Mouse (Mus musculus) lung, adult 2 months (tissue): ENCODE measurements around the gene Tdgf1. TPM values are rescaled to one million over a fixed set of nuclear protein-coding genes. Genes with fewer than 3 reads are reported as not detected.

Source experiments
- DNase-seq: peaks from one replicate; pipeline ENCODE4 v3.0.0; 2022
- H3K4me1 ChIP-seq: fragments of 200-500 bp; 2 replicates; pipeline ENCODE4 v1.6.1; 2011; ENCODE audit warnings: low read length; ENCODE audit not compliant: control insufficient read depth, insufficient read depth
- H3K4me3 ChIP-seq: fragments of 200-500 bp; replicated peaks from 2 replicates; pipeline ENCODE3; 2011; ENCODE audit warnings: low read depth, mild to moderate bottlenecking, control low read depth, low read length; ENCODE audit errors: extremely low read depth
- CTCF ChIP-seq: fragments of 200-500 bp; IDR thresholded peaks from 2 replicates; pipeline ENCODE4 v1.5.1; 2011; ENCODE audit warnings: mild to moderate bottlenecking, low read length, control low read depth; ENCODE audit not compliant: insufficient read depth
- POLR2A ChIP-seq: fragments of 200-500 bp; IDR thresholded peaks from 2 replicates; pipeline ENCODE4 v1.6.1; 2011; ENCODE audit warnings: low read depth, mild to moderate bottlenecking, control low read depth, low read length, borderline replicate concordance; ENCODE audit errors: extremely low read depth
- WGBS: fragments of 180-500 bp; shearing (Covaris S2); methylation state at CpG from one replicate; pipeline ENCODE4 v1.1.7; 2018; 5-methylcytosine and 5-hydroxymethylcytosine counted together
- polyA plus RNA-seq: library from polyadenylated mRNA; depleted of rRNA; stranded (reverse); fragments of >200 nt; gene quantifications from 2 replicates; pipeline ENCODE4 v1.2.3, GENCODE M21; 2012

Gene Tdgf1
- polyA plus RNA-seq, 1 experiment = 1.0 TPM

DNA sequence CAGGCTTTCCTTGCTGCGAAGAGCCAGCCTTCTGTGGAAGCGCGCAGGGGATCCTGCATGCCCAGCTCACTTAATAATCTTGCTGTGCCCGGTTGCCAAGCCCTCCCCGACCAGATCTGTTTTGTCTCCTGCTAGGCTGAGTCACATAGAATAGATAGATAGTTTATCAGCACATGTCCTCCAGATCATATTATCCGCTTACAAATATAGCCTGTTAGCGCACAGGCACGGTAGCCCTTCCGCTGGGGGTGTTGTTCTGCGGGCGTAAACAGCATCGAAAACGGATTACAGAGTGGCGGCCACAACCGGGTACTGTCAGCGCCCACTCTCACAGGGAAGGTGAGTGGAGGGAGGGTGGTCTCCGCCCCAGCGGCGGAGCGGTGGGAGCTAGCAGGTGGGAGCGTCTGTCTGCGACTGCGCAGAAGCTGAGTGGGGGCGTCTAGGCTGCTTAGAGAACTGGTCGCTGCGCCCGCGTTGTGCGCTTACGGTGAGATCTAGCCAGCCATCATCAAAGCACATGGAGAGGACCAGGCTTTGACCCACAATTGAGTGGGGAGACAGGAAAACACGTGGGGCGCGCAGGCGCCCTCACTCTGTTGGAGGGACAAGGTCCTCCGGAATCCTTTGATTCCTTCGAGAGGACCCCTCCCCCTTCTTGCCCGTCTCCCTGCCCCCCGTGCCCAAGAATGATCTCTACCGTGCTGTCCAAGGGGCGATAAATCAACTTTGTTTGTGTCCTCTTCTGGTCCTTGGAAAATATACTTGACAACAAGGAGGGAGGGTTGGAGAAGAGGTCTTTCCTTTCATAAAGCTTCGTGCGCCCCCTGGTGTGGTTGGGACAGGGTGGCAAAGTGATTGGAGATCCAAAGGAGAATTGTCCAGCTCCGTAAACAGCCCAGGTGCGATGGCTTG is 7.8 kb upstream of the Tdgf1 start:
- 1% methylated on average over 44 of the region's 44 CpGs for WGBS
- no peaks in the 10 kb centered on the region for H3K4me1 ChIP-seq
- TF ChIP-seq POLR2A (no peak), CTCF (peak; percentile 70)

DNA sequence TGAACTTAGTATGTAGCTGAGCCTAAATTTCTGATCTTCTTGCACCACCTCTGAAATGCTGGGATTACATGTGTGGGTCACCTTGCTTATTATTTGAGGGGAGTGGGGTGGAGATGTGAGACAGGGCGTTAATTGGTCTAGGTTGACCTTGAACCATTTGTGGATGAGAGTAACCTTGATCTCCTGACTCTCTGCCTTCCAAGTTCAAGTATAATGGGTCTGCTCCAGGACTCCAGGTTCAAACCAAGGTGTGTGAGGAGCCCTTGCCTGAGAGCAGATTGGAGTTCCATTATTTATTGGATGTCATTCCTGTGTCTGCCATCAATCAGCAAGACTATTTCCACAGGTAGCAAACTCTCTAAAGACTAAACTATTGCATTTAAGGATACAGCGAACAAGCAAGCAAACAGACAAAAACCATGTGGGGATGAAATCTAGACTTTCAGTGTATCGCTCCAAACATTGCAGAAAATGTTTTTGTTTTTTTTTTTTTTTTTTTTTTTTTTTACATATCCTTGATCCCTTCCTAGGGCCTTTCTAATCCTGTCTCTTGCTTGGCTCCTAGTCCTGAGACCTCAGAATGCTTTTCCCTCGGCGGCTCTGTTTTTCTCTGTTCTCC is 7.1 kb upstream of the Tdgf1 start:
- no peak overlapping the region for H3K4me3 ChIP-seq

More for the DNA sequence above, 7.8 kb upstream of the Tdgf1 start:
- DNase-seq = peak; percentile 49
- peak overlapping the region; percentile 71 for H3K4me3 ChIP-seq

DNA sequence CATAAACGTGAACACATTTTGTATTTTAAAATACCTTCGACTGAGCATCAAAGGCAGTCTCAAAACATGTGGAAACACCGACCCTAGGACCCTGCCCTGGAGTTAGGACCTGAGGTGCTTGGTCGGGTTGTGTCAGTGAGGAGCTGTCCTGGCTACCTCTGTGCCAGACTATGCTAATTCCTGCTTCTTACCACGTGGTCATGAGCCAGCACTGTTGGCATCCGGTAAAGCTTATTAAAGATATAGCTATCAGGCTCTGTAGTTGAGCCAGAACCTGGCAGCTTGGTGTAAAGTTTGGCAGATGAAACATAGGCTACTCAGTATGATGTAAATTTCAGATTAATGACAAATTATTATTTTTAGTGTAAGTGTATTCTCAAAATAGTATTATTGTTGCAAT is 6.4 kb upstream of the Tdgf1 start:
- H3K4me3 ChIP-seq = no peak overlapping the region
- 59% methylated on average over 6 of the region's 6 CpGs for WGBS
- DNase-seq = no peak
- H3K4me1 ChIP-seq = no peaks in the 10 kb centered on the region
- TF ChIP-seq POLR2A = no peak
- no peak for TF ChIP-seq CTCF

More for the DNA sequence above, 7.1 kb upstream of the Tdgf1 start:
- WGBS = 50% methylated on average over 5 of the region's 5 CpGs
- H3K4me1 ChIP-seq = no peaks in the 10 kb centered on the region
- no peak for DNase-seq
- no peak for TF ChIP-seq CTCF
- no peak for TF ChIP-seq POLR2A

DNA sequence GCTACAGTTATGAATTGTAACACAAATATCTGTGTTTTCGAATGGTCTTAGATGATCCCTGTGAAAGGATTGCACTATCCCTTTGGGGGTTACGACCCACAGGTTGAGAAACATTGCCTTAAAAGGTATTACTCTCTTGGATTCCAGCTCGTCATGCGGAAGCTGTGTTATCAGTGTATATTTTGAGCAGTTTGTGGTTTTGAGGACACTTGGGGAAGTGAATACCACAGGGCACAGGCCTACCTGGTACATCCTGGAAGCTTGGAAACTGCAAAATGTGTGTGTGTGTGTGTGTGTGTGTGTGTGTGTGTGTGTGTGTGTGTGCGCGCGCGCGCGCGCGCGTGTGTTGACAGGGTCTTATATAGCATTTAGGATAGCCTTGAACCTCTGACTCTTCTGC is 5.9 kb upstream of the Tdgf1 start:
- Histone ChIP-seq H3K4me3 (no peak overlapping the region), H3K4me1 (no peaks in the 10 kb centered on the region)
- TF ChIP-seq CTCF = no peak
- no peak for TF ChIP-seq POLR2A
- DNase-seq = no peak
- 90% methylated on average over 13 of the region's 13 CpGs for WGBS

DNA sequence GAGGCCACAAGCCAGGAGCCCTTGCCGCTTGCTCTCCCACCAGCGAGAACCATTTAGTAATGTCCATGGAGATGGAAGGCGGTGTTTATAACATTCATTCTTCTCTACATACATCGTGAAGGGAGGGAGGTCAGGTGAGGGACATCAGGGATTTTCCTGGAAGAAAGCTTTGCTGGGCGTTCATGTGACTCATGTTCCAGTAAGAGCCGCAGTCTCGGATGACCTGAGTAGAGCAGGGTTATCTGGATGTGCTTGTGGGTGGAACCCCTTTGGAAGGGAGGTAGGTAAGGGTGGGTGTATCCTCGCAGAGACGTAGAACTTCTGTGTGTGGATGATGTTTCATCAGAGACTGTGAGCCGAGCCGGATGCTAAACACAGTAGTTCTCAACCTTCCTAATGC is 5.4 kb upstream of the Tdgf1 start, which contains the start of gene Lrrc2:
Lrrc2 (plus strand) TSS at position 149 of the 400 bp plus-strand sequence.
- 77% methylated on average over 11 of the region's 11 CpGs for WGBS
- TF ChIP-seq POLR2A = no peak
- TF ChIP-seq CTCF = no peak
- no peaks in the 10 kb centered on the region for H3K4me1 ChIP-seq
- DNase-seq = no peak
- no peak within 1 kb of the TSS for H3K4me3 ChIP-seq

DNA sequence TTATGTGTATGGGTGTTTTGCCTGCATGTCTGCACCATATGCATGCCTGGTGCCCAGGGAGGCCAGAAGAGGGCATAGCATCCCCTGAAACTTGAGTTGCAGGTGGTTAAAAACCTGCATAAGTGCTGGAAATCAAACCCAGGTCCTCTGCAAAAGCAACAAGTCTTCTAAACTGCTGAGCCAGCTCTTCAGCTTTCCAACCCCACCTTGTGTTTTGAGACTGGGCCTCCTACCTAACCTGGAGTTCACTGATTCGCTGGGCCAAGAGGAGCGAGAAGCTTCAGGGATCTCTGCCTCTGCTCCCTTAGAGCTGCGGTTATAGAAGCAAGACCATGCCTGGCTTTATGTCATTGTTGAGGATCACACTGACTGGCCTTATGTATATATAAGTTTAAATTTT is 4.2 kb upstream of the Tdgf1 start:
- Histone ChIP-seq H3K4me1 (no peaks in the 10 kb centered on the region), H3K4me3 (no peak overlapping the region)
- DNase-seq = no peak
- WGBS = 95% methylated on average over 3 of the region's 3 CpGs
- no peak for TF ChIP-seq CTCF
- TF ChIP-seq POLR2A = no peak

DNA sequence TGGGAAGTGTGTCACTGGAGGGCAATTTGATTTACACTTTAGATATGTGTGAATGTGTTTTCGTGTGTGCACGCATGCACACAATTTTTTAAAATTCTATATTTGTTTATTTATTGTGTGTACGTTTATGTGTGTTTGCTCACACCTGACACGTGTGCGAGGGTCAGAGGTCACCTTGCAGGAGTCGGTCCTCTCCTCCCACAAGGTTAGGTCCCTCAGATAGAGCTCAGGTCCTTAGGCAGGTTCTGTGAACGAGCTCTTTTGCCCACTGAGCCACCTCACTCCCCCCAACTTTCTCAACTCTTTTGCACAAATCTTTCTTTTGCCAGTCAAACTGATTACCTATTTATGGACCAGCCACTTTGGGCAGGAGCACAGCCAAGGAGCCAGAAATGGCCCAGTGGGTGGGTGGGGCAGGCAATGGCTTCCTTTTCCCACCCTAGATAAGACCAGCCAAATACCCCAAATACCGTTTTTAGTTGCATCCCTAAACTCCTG is 2.9 kb upstream of the Tdgf1 start:
- Histone ChIP-seq H3K4me3 (no peak overlapping the region), H3K4me1 (no peaks in the 10 kb centered on the region)
- DNase-seq = no peak
- 66% methylated on average over 8 of the region's 8 CpGs for WGBS
- TF ChIP-seq CTCF = no peak
- TF ChIP-seq POLR2A = no peak

DNA sequence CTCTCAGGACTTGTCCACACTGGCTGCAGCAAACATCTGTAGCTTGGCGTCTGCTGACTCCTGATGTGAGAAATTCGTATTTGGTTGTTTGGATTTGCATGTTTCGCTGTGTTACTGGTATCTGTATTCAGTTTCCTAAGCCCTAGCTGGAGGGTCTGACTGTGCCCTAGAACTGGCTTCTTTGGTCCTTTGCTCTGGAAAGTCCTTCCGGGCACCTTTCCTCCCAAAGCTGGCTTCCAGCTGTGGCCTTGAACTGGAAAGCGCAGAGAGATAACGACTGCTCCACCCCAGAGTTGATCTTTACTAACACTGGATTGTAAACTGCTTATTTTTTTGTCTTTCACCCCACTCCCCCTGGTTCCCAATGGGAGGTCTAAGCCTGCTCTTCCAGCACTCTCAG is 1.9 kb upstream of the Tdgf1 start:
- no peaks in the 10 kb centered on the region for H3K4me1 ChIP-seq
- H3K4me3 ChIP-seq = no peak overlapping the region
- no peak for DNase-seq
- no peak for TF ChIP-seq CTCF
- no peak for TF ChIP-seq POLR2A
- WGBS = 76% methylated on average over 6 of the region's 6 CpGs

DNA sequence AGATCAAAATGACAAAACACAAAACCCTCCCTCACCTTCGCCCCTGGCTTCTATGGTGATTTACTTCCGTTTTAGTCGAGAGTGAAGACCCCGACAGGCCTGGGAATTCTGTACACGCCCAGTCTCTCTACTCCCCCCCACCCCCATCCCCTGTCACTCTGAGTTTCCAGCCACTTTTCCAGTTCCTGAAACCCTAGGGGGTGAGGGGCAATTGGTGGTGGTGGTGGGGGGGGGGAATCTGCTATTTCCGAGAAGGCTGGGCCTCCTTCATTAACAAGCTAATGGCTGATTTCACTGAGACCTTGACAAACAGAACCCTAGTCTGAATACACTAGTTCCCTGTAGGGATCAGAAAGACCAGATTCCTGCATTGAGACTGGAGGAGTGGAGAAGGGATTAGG is 1.3 kb upstream of the Tdgf1 start:
- no peak for DNase-seq
- H3K4me3 ChIP-seq = no peak overlapping the region
- WGBS = 62% methylated on average over 6 of the region's 6 CpGs
- TF ChIP-seq CTCF (no peak), POLR2A (no peak)
- no peaks in the 10 kb centered on the region for H3K4me1 ChIP-seq
